Mouse (Mus musculus): Measurements from ENCODE around the gene Fgfr2. TPM values are rescaled to one million over a fixed set of nuclear protein-coding genes. Genes with fewer than 3 reads are reported as not detected.
"Not testable (repeated sequence)": the region's sequence is repeated elsewhere in the genome, so short reads cannot be mapped to it uniquely, and the experiment has no call there.

Fgfr2 gene
- polyA plus RNA-seq, 1 experiment from 2014 or later: 92.5 TPM

DNA sequence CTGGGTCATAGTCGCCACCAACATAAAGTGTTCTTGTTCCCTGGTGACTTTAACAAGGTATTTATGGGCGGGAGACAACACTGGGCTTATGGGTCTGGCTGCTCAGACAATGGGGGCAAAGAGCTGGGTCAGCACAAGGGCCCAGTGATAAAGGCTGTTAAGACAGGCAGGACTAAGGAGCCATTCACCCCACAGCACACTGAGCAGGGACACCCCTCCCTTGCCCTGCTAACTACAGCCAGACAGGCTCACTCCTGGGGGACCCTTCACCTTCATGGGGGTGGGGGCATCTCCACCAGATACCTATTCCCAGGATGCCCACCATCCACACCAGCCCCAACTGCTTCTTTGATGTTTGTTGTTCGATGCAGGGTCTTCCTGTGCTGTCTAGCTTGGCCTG is 593.9 kb downstream of the Fgfr2 start:
- Histone ChIP-seq H3K4me3 (no peak overlapping the region), H3K9me3 (no peaks in the 10 kb centered on the region), H3K27ac (no peak overlapping the region), H3K27me3 (ENCODE audit: insufficient read depth, poor library complexity, severe bottlenecking) (no peaks in the 10 kb centered on the region), H3K4me1 (replicated peaks) (peaks cover 12% of the 10 kb centered on the region), H3K36me3 (no peaks in the 10 kb centered on the region)
- 69% methylated on average over 3 of the region's 3 CpGs for WGBS
- no peak for DNase-seq (ENCODE audit: low spot score)

DNA sequence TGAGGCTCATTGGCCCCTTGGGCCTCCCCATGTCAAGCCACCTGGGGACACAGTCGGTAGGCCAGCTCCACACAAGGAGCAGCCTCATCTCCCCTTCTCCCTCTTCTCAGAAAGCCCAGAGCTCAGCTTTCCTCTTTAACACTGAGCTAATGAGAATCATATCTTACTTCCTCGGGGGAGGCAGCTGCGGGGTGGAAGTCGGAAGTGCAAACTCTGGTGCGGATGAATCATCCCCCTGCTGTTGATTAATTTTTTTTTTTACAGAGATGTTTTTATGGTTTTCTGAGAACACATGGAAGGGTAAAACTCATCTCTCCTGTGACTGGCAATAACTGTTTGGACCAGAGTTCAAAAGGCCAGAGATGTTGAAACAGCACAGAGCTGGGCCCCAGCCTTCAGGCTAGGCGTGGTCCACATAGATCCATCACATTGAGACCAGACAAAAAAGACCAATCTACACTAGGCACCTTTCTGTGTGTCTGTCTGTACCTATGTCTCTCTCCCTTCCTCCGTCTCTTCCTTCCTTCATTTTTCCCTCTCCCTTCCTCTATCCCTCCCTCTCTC is 609.6 kb downstream of the Fgfr2 start:
- Histone ChIP-seq H3K27ac (no peak overlapping the region), H3K4me3 (no peak overlapping the region), H3K36me3 (no peaks in the 10 kb centered on the region), H3K27me3 (ENCODE audit: insufficient read depth, poor library complexity, severe bottlenecking) (no peaks in the 10 kb centered on the region), H3K4me1 (replicated peaks) (0 out of 2 replicates have a peak, but pooled peaks cover 3% of the 10 kb centered on the region), H3K9me3 (no peaks in the 10 kb centered on the region)
- no peak for DNase-seq (ENCODE audit: low spot score)
- 89% methylated on average over 7 of the region's 7 CpGs for WGBS

GRCm38 (mm10) chr7:132509110-132509509 is 614.0 kb downstream of the Fgfr2 start:
- Histone ChIP-seq H3K9me3 (no peaks in the 10 kb centered on the region), H3K27ac (no peak overlapping the region), H3K4me3 (no peak overlapping the region), H3K4me1 (replicated peaks) (peaks cover 6% of the 10 kb centered on the region; the same call in 1 of the 2 replicates), H3K36me3 (no peaks in the 10 kb centered on the region), H3K27me3 (ENCODE audit: insufficient read depth, poor library complexity, severe bottlenecking) (no peaks in the 10 kb centered on the region; the same call in 1 of the 2 replicates)
- 83% methylated on average over 2 of the region's 2 CpGs for WGBS
- no peak for DNase-seq (ENCODE audit: low spot score)

- H3K27me3 ChIP-seq (ENCODE audit: insufficient read depth, poor library complexity, severe bottlenecking): no peaks in the 10 kb centered on the region; the same call in 1 of the 2 replicates
- DNase-seq (ENCODE audit: low spot score): peak; percentile 34
- 51% methylated on average over 4 of the region's 4 CpGs for WGBS
- no peaks in the 10 kb centered on the region for H3K9me3 ChIP-seq
- H3K36me3 ChIP-seq: no peaks in the 10 kb centered on the region
- no peak overlapping the region for H3K4me3 ChIP-seq
- H3K27ac ChIP-seq: no peak overlapping the region
- H3K4me1 ChIP-seq (replicated peaks): peaks cover 9% of the 10 kb centered on the region; the same call in 1 of the 2 replicates
These were observed 615.8 kb downstream of the Fgfr2 start for GRCm38 (mm10) chr7:132507361-132507760.

DNA sequence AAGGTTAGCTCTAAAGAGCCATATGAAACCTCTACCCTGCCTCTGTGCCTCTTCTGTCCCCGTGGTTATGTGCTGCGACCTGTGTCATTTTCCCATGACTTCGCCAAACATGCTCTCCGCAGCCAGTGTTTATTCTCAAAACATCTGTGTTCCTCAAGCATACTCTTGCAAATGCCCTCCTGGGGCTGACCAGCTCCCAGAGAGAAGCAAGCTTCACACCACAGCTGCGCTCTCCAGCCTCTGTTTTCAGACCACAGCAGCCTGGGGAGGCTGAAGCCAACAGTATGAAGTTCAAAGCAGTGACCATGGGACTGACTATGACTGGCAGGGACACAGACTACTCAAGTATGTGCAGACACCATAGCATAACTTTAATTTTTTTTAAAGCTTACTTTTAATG is 616.9 kb downstream of the Fgfr2 start:
- H3K4me3 ChIP-seq: no peak overlapping the region
- H3K27ac ChIP-seq: no peak overlapping the region
- H3K27me3 ChIP-seq (ENCODE audit: insufficient read depth, poor library complexity, severe bottlenecking): no peaks in the 10 kb centered on the region; the same call in 1 of the 2 replicates
- no peaks in the 10 kb centered on the region for H3K9me3 ChIP-seq
- peaks cover 6% of the 10 kb centered on the region; the same call in 1 of the 2 replicates for H3K4me1 ChIP-seq (replicated peaks)
- no peak for DNase-seq (ENCODE audit: low spot score)
- no peaks in the 10 kb centered on the region for H3K36me3 ChIP-seq
- WGBS: 42% methylated on average over 5 of the region's 5 CpGs

- H3K4me1 ChIP-seq (replicated peaks); H3K36me3 ChIP-seq; H3K9me3 ChIP-seq; H3K4me3 ChIP-seq; H3K27me3 ChIP-seq (ENCODE audit: insufficient read depth, poor library complexity, severe bottlenecking); H3K27ac ChIP-seq; DNase-seq (ENCODE audit: low spot score): not testable (repeated sequence)
These were observed 620.7 kb downstream of the Fgfr2 start for GRCm38 (mm10) chr7:132502445-132502844.

GRCm38 (mm10) chr7:132497142-132497541 is 626.0 kb downstream of the Fgfr2 start:
- WGBS: 94% methylated on average over 3 of the region's 3 CpGs

GRCm38 (mm10) chr7:132494263-132494662 is 628.9 kb downstream of the Fgfr2 start:
- Histone ChIP-seq H3K27ac (0 out of 2 replicates have a peak overlapping the region, but pooled peaks have one; percentile 29), H3K4me1 (replicated peaks) (peaks cover 22% of the 10 kb centered on the region), H3K36me3 (no peaks in the 10 kb centered on the region), H3K9me3 (no peaks in the 10 kb centered on the region), H3K27me3 (ENCODE audit: insufficient read depth, poor library complexity, severe bottlenecking) (no peaks in the 10 kb centered on the region), H3K4me3 (no peak overlapping the region)
- 74% methylated on average over 4 of the region's 4 CpGs for WGBS
- no peak for DNase-seq (ENCODE audit: low spot score)

More at GRCm38 (mm10) chr7:132497142-132497541, 626.0 kb downstream of the Fgfr2 start:
- Histone ChIP-seq H3K9me3 (no peaks in the 10 kb centered on the region), H3K27me3 (ENCODE audit: insufficient read depth, poor library complexity, severe bottlenecking) (no peaks in the 10 kb centered on the region), H3K36me3 (no peaks in the 10 kb centered on the region), H3K27ac (no peak overlapping the region), H3K4me1 (replicated peaks) (peaks cover 16% of the 10 kb centered on the region), H3K4me3 (no peak overlapping the region)
- DNase-seq (ENCODE audit: low spot score): no peak

DNA sequence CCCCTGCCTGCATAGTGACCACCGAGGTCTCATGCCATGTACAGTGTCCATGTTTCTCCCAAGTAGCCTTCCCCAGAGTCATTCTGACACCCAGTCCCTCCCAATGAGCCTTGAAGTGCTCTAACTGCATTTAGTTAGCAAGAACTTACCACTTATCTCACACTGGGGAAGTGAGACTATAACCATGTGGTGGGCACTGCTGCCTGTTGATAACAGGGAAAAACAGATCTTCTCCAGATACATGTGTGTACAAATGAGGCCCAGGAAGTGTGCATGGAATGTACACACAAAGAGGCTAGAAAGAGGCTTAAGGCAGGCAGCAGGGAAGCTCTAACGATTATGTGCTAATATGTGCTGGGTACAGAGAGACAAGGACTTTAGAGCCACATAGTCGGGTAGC is 629.5 kb downstream of the Fgfr2 start:
- DNase-seq (ENCODE audit: low spot score): no peak
- peaks cover 22% of the 10 kb centered on the region for H3K4me1 ChIP-seq (replicated peaks)
- H3K27ac ChIP-seq: peak overlapping the region; percentile 30; the same call in 1 of the 2 replicates
- no peak overlapping the region for H3K4me3 ChIP-seq
- no peaks in the 10 kb centered on the region for H3K27me3 ChIP-seq (ENCODE audit: insufficient read depth, poor library complexity, severe bottlenecking)
- no peaks in the 10 kb centered on the region for H3K9me3 ChIP-seq
- no peaks in the 10 kb centered on the region for H3K36me3 ChIP-seq
- WGBS: 80% methylated on average over 3 of the region's 3 CpGs

GRCm38 (mm10) chr7:132491902-132492301 is 631.2 kb downstream of the Fgfr2 start:
- H3K4me3 ChIP-seq: no peak overlapping the region
- no peaks in the 10 kb centered on the region for H3K9me3 ChIP-seq
- H3K27me3 ChIP-seq (ENCODE audit: insufficient read depth, poor library complexity, severe bottlenecking): no peaks in the 10 kb centered on the region
- DNase-seq (ENCODE audit: low spot score): no peak
- no peak overlapping the region for H3K27ac ChIP-seq
- H3K36me3 ChIP-seq: no peaks in the 10 kb centered on the region
- WGBS: 94% methylated on average over 7 of the region's 7 CpGs
- H3K4me1 ChIP-seq (replicated peaks): peaks cover 22% of the 10 kb centered on the region

- Histone ChIP-seq H3K4me1 (replicated peaks) (peaks cover 8% of the 10 kb centered on the region), H3K36me3 (no peaks in the 10 kb centered on the region), H3K27me3 (ENCODE audit: insufficient read depth, poor library complexity, severe bottlenecking) (0 out of 2 replicates have a peak, but pooled peaks cover 2% of the 10 kb centered on the region), H3K27ac (no peak overlapping the region), H3K4me3 (no peak overlapping the region), H3K9me3 (no peaks in the 10 kb centered on the region)
- 65% methylated on average over 6 of the region's 6 CpGs for WGBS
- DNase-seq (ENCODE audit: low spot score): no peak
These were observed 635.8 kb downstream of the Fgfr2 start for GRCm38 (mm10) chr7:132487361-132487760.

DNA sequence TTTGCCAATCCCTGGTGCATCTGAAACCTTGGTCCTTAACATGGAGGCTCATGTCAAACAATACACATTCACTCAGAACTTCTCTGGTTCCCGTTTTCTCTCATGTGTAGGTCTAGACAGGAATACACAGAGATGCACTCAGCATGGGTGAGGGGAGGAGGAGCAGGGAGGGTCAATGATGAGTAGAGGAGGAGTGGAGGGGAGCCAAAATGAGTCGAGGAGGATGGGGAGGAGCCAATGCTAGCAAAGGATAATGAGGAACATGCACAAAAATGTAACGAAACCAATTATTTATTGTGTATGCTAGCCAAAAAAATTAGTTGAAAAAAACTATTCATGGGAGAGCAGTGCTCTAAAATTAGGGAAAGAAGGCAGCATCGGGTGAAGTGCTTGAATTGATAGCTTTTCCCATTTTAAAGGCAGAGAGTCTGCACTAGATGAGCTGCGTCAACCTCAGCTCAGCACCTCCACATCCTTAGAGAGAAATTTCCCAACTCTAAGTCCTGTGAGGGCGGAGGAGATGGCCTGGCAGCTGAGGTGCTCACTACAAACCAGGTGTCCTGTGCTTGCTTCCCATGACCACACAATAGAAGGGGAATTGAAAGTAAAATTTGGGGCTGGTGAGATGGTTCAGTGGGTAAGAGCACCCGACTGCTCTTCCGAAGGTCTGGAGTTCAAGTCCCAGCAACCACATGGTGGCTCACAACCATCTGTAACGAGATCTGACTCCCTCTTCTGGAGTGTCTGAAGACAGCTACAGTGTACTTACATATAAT is 636.6 kb downstream of the Fgfr2 start:
- no peaks in the 10 kb centered on the region for H3K9me3 ChIP-seq
- H3K4me3 ChIP-seq: no peak overlapping the region
- 91% methylated on average over 9 of the region's 9 CpGs for WGBS
- no peak for DNase-seq (ENCODE audit: low spot score)
- H3K36me3 ChIP-seq: no peaks in the 10 kb centered on the region
- peaks cover 5% of the 10 kb centered on the region for H3K4me1 ChIP-seq (replicated peaks)
- H3K27me3 ChIP-seq (ENCODE audit: insufficient read depth, poor library complexity, severe bottlenecking): 0 out of 2 replicates have a peak, but pooled peaks cover 2% of the 10 kb centered on the region
- H3K27ac ChIP-seq: no peak overlapping the region

- DNase-seq (ENCODE audit: low spot score): no peak
- 0 out of 2 replicates have a peak, but pooled peaks cover 2% of the 10 kb centered on the region for H3K27me3 ChIP-seq (ENCODE audit: insufficient read depth, poor library complexity, severe bottlenecking)
- WGBS: 75% methylated on average over 5 of the region's 5 CpGs
These were observed 638.7 kb downstream of the Fgfr2 start for GRCm38 (mm10) chr7:132484424-132484823.

More at GRCm38 (mm10) chr7:132484424-132484823, 638.7 kb downstream of the Fgfr2 start:
- Histone ChIP-seq H3K27ac (no peak overlapping the region), H3K36me3 (no peaks in the 10 kb centered on the region), H3K4me3 (no peak overlapping the region), H3K4me1 (replicated peaks) (peaks cover 14% of the 10 kb centered on the region), H3K9me3 (no peaks in the 10 kb centered on the region)

All from hindbrain, embryonic 10.5 days (tissue).